Mouse (Mus musculus) stomach, embryonic 14.5 days (tissue): Measurements from ENCODE around the gene Vdr. TPM values are rescaled to one million over a fixed set of nuclear protein-coding genes. Genes with fewer than 3 reads are reported as not detected.

ENCODE experiments used
- ATAC-seq: fragments of 200-750 bp; cut with Nextera tagmentation; 2 replicates; pipeline ENCODE4 v1.8.0; 2017; ENCODE audit warnings: low read depth, moderate TSS enrichment; ENCODE audit not compliant: insufficient number of reproducible peaks, insufficient read depth, low FRiP score
- H3K27ac ChIP-seq: fragments of 300-500 bp; sonication (generic); 2 replicates; pipeline ENCODE4 v1.5.1; 2014; ENCODE audit warnings: mild to moderate bottlenecking, low read length, moderate library complexity, mixed read lengths
- H3K27me3 ChIP-seq: fragments of 300-500 bp; sonication (generic); 2 replicates; pipeline ENCODE4 v1.6.1; 2014; ENCODE audit warnings: low read length, control low read depth, mixed read lengths; ENCODE audit not compliant: control insufficient read depth, insufficient read depth
- H3K36me3 ChIP-seq: fragments of 300-500 bp; sonication (generic); 2 replicates; pipeline ENCODE4 v1.6.1; 2014; ENCODE audit warnings: mild to moderate bottlenecking, control low read depth, low read length, moderate library complexity, mixed read lengths; ENCODE audit not compliant: control insufficient read depth, insufficient read depth
- H3K4me1 ChIP-seq: fragments of 300-500 bp; sonication (generic); 2 replicates; pipeline ENCODE4 v1.6.1; 2014; ENCODE audit warnings: low read length, control low read depth, mixed read lengths; ENCODE audit not compliant: control insufficient read depth, insufficient read depth
- H3K4me2 ChIP-seq: fragments of 300-500 bp; sonication (generic); replicated peaks from 2 replicates; pipeline ENCODE4 v1.6.1; 2014; ENCODE audit warnings: low read depth, low read length, control low read depth
- H3K4me3 ChIP-seq: fragments of 300-500 bp; sonication (generic); 2 replicates; pipeline ENCODE4 v1.5.1; 2014; ENCODE audit warnings: low read depth, low read length, control low read depth
- H3K9ac ChIP-seq: fragments of 300-500 bp; sonication (generic); replicated peaks from 2 replicates; pipeline ENCODE4 v1.6.1; 2014; ENCODE audit warnings: low read depth, mild to moderate bottlenecking, control low read depth, low read length, moderate library complexity, mixed read lengths
- H3K9me3 ChIP-seq: fragments of 300-500 bp; sonication (generic); 2 replicates; pipeline ENCODE4 v1.6.1; 2016; ENCODE audit warnings: low read depth, low read length, control low read depth; ENCODE audit not compliant: control insufficient read depth
- WGBS: fragments of 180-500 bp; shearing (Covaris S2); extraction: QIAGEN DNeasy Blood & Tissue Kit; methylation state at CpG from one replicate; pipeline ENCODE4 v1.1.7; 2014; 5-methylcytosine and 5-hydroxymethylcytosine counted together
- polyA plus RNA-seq: library from polyadenylated mRNA; unstranded; fragments of >200 nt; fragmentation: Nextera tagmentation; extraction: Ambion mirVana; gene quantifications from 2 replicates; pipeline ENCODE4 v1.2.1, GENCODE M21; 2014

Vdr gene
- polyA plus RNA-seq, 1 experiment from 2014 or later, result 1.1 TPM

GRCm38 (mm10) chr15:97949706-97950105, 39.3 kb upstream of the Vdr start:
- Histone ChIP-seq H3K27ac (no peak overlapping the region), H3K4me1 (0 out of 2 replicates have a peak, but pooled peaks cover 4% of the 10 kb centered on the region), H3K9me3 (no peaks in the 10 kb centered on the region), H3K27me3 (no peaks in the 10 kb centered on the region), H3K4me3 (no peak overlapping the region), H3K4me2 (no peak overlapping the region), H3K36me3 (no peaks in the 10 kb centered on the region), H3K9ac (no peak overlapping the region)
- no peak for ATAC-seq
- WGBS, result 78% methylated on average over 3 of the region's 3 CpGs

- ATAC-seq, result no peak
- Histone ChIP-seq H3K27me3 (no peaks in the 10 kb centered on the region), H3K9me3 (no peaks in the 10 kb centered on the region), H3K4me2 (no peak overlapping the region), H3K27ac (no peak overlapping the region), H3K9ac (no peak overlapping the region), H3K4me3 (no peak overlapping the region), H3K36me3 (no peaks in the 10 kb centered on the region), H3K4me1 (0 out of 2 replicates have a peak, but pooled peaks cover 4% of the 10 kb centered on the region)
- 40% methylated on average over 7 of the region's 7 CpGs for WGBS
These were observed 38.3 kb upstream of the Vdr start for GRCm38 (mm10) chr15:97948720-97949119.

GRCm38 (mm10) chr15:97945656-97946315, 35.4 kb upstream of the Vdr start:
- no peak overlapping the region for H3K4me2 ChIP-seq
- H3K9ac ChIP-seq, result no peak overlapping the region
- no peaks in the 10 kb centered on the region for H3K36me3 ChIP-seq
- WGBS, result 82% methylated on average over 10 of the region's 11 CpGs
- H3K4me1 ChIP-seq, result no peaks in the 10 kb centered on the region
- 0 out of 2 replicates have a peak, but pooled peaks have one; percentile 6 for ATAC-seq
- H3K9me3 ChIP-seq, result no peaks in the 10 kb centered on the region
- H3K27me3 ChIP-seq, result no peaks in the 10 kb centered on the region
- no peak overlapping the region for H3K27ac ChIP-seq
- no peak overlapping the region for H3K4me3 ChIP-seq

- H3K27ac ChIP-seq, result no peak overlapping the region
- 70% methylated on average over 11 of the region's 11 CpGs for WGBS
- H3K4me1 ChIP-seq, result no peaks in the 10 kb centered on the region
- H3K36me3 ChIP-seq, result no peaks in the 10 kb centered on the region
- no peaks in the 10 kb centered on the region for H3K9me3 ChIP-seq
- no peak overlapping the region for H3K4me2 ChIP-seq
- H3K27me3 ChIP-seq, result no peaks in the 10 kb centered on the region
- H3K9ac ChIP-seq, result no peak overlapping the region
- no peak overlapping the region for H3K4me3 ChIP-seq
- ATAC-seq, result no peak
These were observed 34.6 kb upstream of the Vdr start for GRCm38 (mm10) chr15:97944919-97945574.

GRCm38 (mm10) chr15:97943356-97943755, 32.9 kb upstream of the Vdr start:
- ATAC-seq, result no peak

GRCm38 (mm10) chr15:97942538-97942937, 32.1 kb upstream of the Vdr start:
- 82% methylated on average over 8 of the region's 8 CpGs for WGBS
- no peak overlapping the region for H3K4me2 ChIP-seq
- no peak overlapping the region for H3K4me3 ChIP-seq
- no peaks in the 10 kb centered on the region for H3K27me3 ChIP-seq
- H3K9me3 ChIP-seq, result no peaks in the 10 kb centered on the region
- no peak overlapping the region for H3K9ac ChIP-seq
- H3K4me1 ChIP-seq, result no peaks in the 10 kb centered on the region
- H3K36me3 ChIP-seq, result no peaks in the 10 kb centered on the region
- no peak overlapping the region for H3K27ac ChIP-seq
- ATAC-seq, result no peak

More at GRCm38 (mm10) chr15:97943356-97943755, 32.9 kb upstream of the Vdr start:
- H3K36me3 ChIP-seq, result no peaks in the 10 kb centered on the region
- 85% methylated on average over 8 of the region's 8 CpGs for WGBS
- H3K27me3 ChIP-seq, result no peaks in the 10 kb centered on the region
- H3K4me1 ChIP-seq, result no peaks in the 10 kb centered on the region
- H3K4me3 ChIP-seq, result no peak overlapping the region
- H3K4me2 ChIP-seq, result no peak overlapping the region
- H3K9ac ChIP-seq, result no peak overlapping the region
- no peak overlapping the region for H3K27ac ChIP-seq
- H3K9me3 ChIP-seq, result no peaks in the 10 kb centered on the region

GRCm38 (mm10) chr15:97941306-97941705, 30.9 kb upstream of the Vdr start:
- Histone ChIP-seq H3K27me3 (no peaks in the 10 kb centered on the region), H3K9ac (no peak overlapping the region), H3K9me3 (no peaks in the 10 kb centered on the region), H3K27ac (no peak overlapping the region), H3K4me2 (no peak overlapping the region), H3K36me3 (no peaks in the 10 kb centered on the region), H3K4me3 (no peak overlapping the region), H3K4me1 (no peaks in the 10 kb centered on the region)
- ATAC-seq, result no peak
- WGBS, result 89% methylated on average over 2 of the region's 2 CpGs

GRCm38 (mm10) chr15:97940088-97940487, 29.7 kb upstream of the Vdr start:
- H3K27ac ChIP-seq, result no peak overlapping the region
- no peaks in the 10 kb centered on the region for H3K27me3 ChIP-seq
- no peaks in the 10 kb centered on the region for H3K4me1 ChIP-seq
- H3K9me3 ChIP-seq, result no peaks in the 10 kb centered on the region
- no peak overlapping the region for H3K4me2 ChIP-seq
- ATAC-seq, result no peak
- H3K9ac ChIP-seq, result no peak overlapping the region
- no peak overlapping the region for H3K4me3 ChIP-seq
- WGBS, result 80% methylated on average over 2 of the region's 2 CpGs
- H3K36me3 ChIP-seq, result no peaks in the 10 kb centered on the region
